Mouse (Mus musculus): ENCODE measurements at regions not wholly inside any gene's neighbourhood (a gene's known extent, or its start where the extent isn't known, plus 50 kb on each side); places are given as distances from the start of the nearest gene placed in this dataset.

DNA sequence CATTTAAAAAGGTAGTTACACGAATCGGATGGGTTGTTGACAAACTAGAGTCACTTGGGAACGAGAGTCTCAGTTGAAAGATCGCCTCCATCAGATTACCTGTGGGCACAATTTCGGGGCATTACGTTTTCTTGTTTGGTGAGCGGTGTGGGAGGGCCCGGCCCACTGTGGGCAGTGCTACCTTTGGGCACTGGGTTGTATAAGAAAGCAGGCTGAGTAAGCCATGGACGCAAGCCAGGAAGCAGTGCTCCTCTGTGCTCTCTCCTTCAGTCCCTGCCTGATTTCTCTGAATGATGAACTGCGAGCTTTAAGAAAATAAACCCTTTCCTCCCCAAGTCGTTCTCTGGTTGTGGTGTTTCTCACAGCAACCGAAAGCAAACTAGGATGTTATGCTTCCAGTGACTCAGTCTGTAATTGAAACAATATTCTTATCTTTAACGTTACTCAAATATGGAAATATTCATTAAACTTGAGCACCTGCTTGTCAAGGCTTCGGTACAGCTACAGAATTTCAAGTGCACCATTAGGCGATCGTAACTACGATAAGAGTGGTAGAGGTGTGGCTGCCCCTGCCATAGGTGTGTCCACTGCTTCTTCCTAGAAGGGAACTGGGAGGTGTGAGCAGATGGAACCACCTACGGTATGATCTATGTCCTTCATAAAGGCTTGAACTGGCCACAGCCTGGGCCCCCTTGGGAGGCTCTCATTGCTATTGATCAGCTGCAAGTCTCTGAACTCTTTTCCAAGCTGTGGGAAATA is 119.2 kb upstream of the Tsc22d1 start:
- DNase-seq (ENCODE audit: low spot score in 2 of 2), result no peak

DNA sequence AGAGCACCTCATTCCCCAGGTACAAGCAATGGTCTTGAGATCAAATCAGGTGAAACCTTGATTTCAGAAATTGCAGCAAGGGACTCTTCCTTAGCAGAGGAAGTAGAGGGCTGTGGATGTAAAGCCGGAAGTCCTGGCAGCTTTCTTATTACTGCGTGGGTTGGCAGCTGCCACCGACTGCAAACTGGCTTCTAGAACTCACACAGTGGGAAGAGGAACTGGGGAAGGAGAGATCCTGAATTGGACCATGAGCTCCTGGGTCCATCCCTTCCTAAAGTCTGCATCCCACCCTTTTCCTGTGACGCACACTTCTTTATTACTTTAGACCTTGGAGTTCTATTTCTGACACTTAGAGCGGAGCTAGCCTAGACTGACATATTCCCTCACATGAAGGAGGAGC is 116.9 kb upstream of the Tsc22d1 start:
- DNase-seq (ENCODE audit: low spot score in 2 of 2), result no peak

DNA sequence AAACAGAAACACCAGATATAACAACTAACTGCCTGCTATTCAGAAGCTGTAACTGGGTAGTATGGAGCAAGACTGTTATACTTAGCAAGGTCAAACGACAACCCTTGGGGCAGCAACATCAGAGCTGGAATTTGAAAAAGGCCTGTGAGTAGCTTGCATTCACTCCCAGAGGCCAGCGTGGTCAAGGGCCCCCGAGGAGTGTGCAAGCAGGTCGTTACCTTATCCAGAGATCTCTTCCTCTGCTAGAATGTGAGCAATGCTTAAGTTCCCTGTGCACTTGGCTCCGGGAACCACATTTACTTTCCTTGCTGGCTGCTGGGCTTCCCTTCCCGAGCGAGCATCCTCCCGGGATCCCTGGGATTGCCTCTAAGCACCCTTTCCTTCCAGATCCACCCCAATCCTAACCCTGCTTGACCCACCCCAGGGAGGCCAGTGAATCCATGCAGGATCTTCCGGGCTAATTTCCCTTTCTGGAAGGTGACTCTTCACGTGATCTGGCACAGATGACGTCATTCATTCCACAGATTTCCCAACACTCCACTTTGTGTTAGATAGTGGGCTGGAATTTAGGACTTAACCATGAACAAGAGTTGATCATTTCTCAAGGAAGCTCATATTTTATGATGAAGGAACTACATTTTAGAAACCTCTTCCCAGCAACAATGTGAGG is 112.3 kb upstream of the Tsc22d1 start:
- DNase-seq (ENCODE audit: low spot score in 2 of 2), result no peak

DNA sequence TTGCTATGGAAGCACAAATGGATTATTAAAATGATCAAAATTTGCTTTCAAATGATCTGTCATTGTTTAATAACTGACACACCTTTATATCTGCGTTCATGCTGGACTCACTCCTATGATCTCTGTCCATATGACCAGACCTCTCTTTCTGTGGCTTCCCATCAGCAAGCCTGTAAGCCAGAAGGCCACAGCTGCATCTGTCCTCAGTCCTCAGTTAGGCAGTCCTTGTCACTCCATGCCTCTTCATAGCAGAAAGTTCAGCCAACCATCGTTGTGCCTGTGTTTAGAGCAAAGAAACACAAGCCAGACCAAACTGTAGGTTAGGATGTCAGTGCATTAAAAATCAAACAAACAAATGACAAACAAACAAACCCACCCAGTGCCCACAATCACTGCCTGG is 107.2 kb upstream of the Tsc22d1 start:
- no peak for DNase-seq (ENCODE audit: low spot score in 2 of 2)

DNA sequence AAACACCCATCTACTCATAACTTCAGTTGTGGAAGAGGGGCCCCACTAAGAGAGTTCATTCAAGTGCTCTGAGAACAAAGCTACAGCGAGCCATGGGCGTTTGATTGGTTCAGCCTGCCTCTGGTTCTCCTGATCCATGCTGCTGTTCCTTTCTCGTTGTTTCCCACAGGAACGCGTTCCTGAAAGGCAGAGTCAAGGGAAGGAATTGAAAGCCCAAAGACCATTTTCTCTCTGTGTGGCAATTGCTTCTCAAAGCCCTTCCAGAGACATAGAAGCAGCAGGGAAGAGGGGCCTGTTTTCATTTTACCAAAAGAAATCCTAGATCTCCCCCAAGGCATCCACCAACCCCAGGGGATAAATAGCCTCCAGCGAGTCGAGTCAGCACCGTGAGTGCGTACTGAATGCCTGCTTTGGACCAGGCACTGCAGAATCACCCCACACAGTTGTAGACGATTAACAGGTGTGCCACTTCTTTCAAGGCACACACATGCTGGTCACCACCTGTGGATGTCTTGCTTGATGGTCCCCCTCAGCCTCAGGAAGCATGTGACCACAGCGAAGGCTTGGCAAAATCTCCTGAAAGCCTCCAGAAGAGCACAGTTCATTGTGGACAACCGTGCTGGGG is 106.5 kb upstream of the Tsc22d1 start:
- DNase-seq (ENCODE audit: low spot score in 2 of 2), result peak; percentile 10 to 23

GRCm38 (mm10) chr14:76309606-76310005 is 105.2 kb upstream of the Tsc22d1 start:
- DNase-seq (ENCODE audit: low spot score in 2 of 2), result no peak

- DNase-seq (ENCODE audit: low spot score in 2 of 2), result peak; percentile 88 to 89
These were observed 104.5 kb upstream of the Tsc22d1 start for GRCm38 (mm10) chr14:76310278-76310677.

DNA sequence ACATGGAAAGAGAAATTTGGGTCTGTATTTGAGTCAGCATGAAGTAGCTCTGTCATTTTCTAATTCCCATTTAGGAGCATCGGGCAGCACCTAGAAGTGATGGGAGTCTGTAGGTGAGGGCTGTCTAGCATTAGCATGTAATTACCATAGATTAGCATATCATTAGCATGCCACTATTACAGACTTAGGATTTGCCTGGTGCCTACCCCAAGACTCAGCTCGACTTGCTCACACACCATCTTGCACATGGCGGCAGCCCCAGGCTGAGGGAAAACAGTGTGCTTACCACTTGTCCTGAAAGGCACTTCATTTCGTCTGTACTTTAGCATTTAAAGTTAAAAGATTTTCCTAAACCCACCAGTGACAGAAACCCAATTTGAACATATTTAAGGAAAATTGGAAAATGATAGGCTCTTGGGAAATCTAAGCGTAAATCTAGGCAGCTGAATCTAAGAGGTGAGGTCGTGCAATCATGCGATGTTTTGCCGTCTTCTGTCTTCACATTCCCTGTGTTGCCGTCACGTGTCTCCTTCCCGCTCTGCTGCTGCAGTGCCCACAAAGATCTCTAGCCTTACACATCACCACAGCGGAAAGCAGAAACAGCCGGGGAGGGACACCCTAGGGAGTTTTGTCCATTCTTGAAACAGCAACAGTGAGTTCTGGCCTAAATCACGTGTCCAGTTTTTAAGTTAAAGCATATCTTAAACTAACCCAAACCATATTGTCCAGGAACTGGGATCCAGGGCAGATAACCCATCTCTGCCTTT is 101.2 kb upstream of the Tsc22d1 start:
- no peak for DNase-seq (ENCODE audit: low spot score in 2 of 2)

GRCm38 (mm10) chr14:76318438-76318837 is 96.3 kb upstream of the Tsc22d1 start:
- peak in 1 of 2 experiments; percentile 20 for DNase-seq (ENCODE audit: low spot score in 2 of 2)

GRCm38 (mm10) chr14:76324246-76324645 is 90.5 kb upstream of the Tsc22d1 start:
- DNase-seq (ENCODE audit: low spot score in 2 of 2), result no peak

DNA sequence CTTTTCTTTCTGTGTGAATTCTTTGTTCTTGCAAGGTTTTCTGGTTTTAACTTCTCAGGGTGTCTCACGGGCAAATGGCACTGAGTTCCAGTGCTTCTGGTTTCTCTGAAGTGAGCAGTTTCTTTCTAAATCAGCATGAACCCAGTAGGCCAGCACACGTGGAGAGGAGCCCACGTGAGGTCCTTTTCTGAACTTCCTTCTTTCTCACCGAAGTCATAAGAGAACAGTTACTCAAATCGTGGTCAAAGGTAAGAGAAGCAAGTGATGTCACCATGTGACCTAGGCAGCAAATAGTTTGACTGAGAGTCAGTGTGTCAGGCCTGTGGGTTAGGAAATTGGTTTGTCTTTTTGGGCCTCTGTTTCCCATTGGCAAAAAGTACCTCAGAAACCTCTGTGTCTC is 84.8 kb upstream of the Tsc22d1 start:
- DNase-seq (ENCODE audit: low spot score in 2 of 2), result no peak

GRCm38 (mm10) chr14:76331497-76332335 is 83.0 kb upstream of the Tsc22d1 start:
- DNase-seq (ENCODE audit: low spot score in 2 of 2), result no peak

DNA sequence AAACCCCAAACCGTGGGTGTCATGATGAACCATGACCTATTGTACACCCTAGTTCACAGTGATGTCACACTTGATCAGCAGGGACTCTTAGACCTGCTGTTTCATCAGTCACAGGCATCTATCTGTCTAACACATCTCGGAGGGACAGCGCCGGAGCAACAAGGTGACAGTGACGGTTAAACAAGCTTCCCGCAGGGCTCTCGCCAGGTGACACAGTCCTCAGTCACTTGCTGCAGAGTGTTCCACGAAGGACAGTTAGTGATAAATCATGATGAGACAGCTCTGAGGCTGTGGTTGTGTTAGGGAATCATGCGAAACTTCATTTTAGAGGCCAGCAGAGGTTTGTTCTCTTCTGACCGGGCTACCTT is 82.4 kb upstream of the Tsc22d1 start:
- no peak for DNase-seq (ENCODE audit: low spot score in 2 of 2)

- DNase-seq (ENCODE audit: low spot score in 2 of 2), result no peak
These were observed 74.0 kb upstream of the Tsc22d1 start for GRCm38 (mm10) chr14:76340789-76341188.

DNA sequence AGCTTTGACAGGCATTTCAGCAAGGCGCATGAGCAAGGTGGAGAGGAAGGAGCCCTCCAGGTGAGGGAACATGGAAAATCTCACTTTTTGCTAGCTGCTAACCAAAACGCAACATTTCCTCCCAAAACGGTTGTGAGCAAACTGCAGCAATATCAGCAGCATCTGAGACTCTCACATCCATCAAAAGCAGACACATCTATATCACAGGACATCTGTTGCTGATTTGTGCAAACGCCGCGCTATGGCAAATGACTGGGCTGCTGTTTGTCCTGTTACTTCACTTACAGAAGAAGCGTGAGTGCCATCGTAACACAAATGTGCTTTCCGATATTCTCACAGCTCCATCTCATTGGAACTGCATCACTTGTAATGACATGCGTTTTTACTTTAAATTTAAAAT is 73.5 kb upstream of the Tsc22d1 start:
- DNase-seq (ENCODE audit: low spot score in 2 of 2), result no peak

- no peak for DNase-seq (ENCODE audit: low spot score in 2 of 2)
These were observed 62.9 kb upstream of the Tsc22d1 start for GRCm38 (mm10) chr14:76351856-76352255.

DNA sequence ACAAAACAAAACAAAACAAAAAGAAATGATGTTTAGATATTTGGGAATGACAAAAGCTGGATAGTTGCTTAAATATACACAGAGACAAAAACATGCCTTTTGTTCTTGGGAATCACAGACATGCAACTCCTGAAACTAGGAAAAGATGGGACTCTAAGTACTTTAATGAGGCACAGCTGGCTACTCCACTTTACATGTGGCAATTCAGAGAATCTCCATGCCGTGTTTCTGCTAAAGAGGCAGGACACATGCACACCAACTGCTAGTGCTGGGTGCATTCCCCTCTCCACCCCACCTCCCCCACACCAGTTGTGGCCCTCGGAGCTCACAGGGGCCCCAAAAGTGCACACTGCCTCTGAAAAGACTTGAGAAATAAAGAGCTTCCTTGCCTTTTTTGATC is 58.6 kb upstream of the Tsc22d1 start:
- DNase-seq (ENCODE audit: low spot score in 2 of 2), result no peak

DNA sequence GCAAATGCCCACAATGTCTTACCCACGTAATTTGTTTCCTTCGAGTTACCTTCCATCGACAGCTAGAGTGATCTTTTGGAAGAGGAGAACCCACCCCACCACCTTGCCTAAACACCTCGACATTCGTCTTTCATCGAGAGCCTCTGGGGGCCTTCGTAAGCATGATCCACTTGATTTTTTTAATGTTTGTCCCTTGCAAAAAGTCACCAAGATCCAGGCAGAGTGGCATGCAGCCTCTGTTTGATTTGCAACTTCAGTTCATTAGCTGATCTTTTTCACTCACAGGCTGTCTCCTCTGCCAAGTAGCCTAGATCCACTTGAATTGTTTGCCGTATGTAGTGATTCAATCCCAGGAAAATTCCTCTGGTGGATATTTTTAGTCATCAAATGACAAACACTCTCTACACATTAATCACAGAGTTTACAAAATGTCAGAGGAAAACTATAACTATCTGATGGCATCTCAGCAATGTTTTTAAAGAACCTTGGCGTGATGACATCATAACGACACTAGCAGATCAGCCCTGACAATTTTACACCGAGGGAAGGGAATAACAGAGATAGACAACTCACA is 54.8 kb upstream of the Tsc22d1 start:
- DNase-seq (ENCODE audit: low spot score in 2 of 2), result no peak

DNA sequence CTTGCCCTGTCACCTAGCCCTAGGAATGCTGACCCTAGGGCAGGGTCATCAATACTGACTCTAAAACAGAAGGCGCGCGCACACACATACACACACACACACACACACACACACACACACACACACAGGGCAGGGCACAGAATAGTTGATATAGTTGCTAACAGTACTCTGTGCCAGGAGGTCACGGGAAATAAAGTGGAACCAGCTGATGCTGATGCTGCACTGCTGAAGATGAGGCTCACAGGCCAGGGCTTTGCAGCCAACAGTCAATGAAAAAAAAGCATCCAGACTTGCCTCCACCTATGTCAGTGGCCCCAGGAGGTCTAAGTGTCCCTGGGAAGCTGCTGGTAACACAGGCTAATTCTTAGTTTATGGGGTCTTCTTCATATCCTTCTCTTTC is 50.7 kb upstream of the Tsc22d1 start:
- no peak for DNase-seq (ENCODE audit: low spot score in 2 of 2)

Measured in layer of hippocampus, postnatal 10 days (tissue).